Mouse (Mus musculus) liver, embryonic 15.5 days (tissue): Measurements from ENCODE around the gene St3gal3. TPM values are rescaled to one million over a fixed set of nuclear protein-coding genes. Genes with fewer than 3 reads are reported as not detected.

ENCODE experiments used
- ATAC-seq: fragments of 200-750 bp; cut with Nextera tagmentation; 2 replicates; pipeline ENCODE4 v1.8.0; 2017; ENCODE audit warnings: moderate number of reproducible peaks, mild to moderate bottlenecking, moderate library complexity; ENCODE audit not compliant: insufficient read depth
- H3K27ac ChIP-seq: fragments of 300-500 bp; sonication (generic); replicated peaks from 2 replicates; pipeline ENCODE4 v1.5.1; 2015; ENCODE audit warnings: mild to moderate bottlenecking, inconsistent platforms
- H3K27me3 ChIP-seq: fragments of 300-500 bp; sonication (generic); 2 replicates; pipeline ENCODE4 v1.6.1; 2015; ENCODE audit warnings: mild to moderate bottlenecking, inconsistent platforms
- H3K36me3 ChIP-seq: fragments of 300-500 bp; sonication (generic); replicated peaks from 2 replicates; pipeline ENCODE4 v1.6.1; 2015; ENCODE audit warnings: moderate library complexity, mild to moderate bottlenecking, inconsistent platforms
- H3K4me1 ChIP-seq: fragments of 300-500 bp; sonication (generic); replicated peaks from 2 replicates; pipeline ENCODE4 v1.6.1; 2015; ENCODE audit warnings: inconsistent platforms
- H3K4me2 ChIP-seq: fragments of 300-500 bp; sonication (generic); 2 replicates; pipeline ENCODE4 v1.6.1; 2015; ENCODE audit warnings: moderate library complexity, mild to moderate bottlenecking, inconsistent platforms
- H3K4me3 ChIP-seq: fragments of 300-500 bp; sonication (generic); replicated peaks from 2 replicates; pipeline ENCODE4 v1.5.1; 2015; ENCODE audit warnings: mild to moderate bottlenecking, inconsistent platforms
- H3K9ac ChIP-seq: fragments of 300-500 bp; sonication (generic); 2 replicates; pipeline ENCODE4 v1.6.1; 2015; ENCODE audit warnings: moderate library complexity, mild to moderate bottlenecking, inconsistent platforms
- H3K9me3 ChIP-seq: fragments of 300-500 bp; sonication (generic); replicated peaks from 2 replicates; pipeline ENCODE4 v1.6.1; 2016; ENCODE audit warnings: inconsistent platforms
- WGBS: fragments of 180-500 bp; shearing (Covaris S2); methylation state at CpG from one replicate; pipeline ENCODE4 v1.1.7; 2015; ENCODE audit warnings: mixed read lengths; ENCODE audit not compliant: insufficient replicate concordance; 5-methylcytosine and 5-hydroxymethylcytosine counted together
- polyA plus RNA-seq: library from polyadenylated mRNA; unstranded; fragments of >200 nt; fragmentation: Nextera tagmentation; extraction: Ambion mirVana; gene quantifications from 2 replicates; pipeline ENCODE4 v1.2.1, GENCODE M21; 2015

Gene St3gal3
- polyA plus RNA-seq, 1 experiment from 2014 or later = 2.0 TPM

GRCm38 (mm10) chr4:118138891-118139290 lies 4.2 kb upstream of the St3gal3 start:
- Histone ChIP-seq H3K27me3 (no peaks in the 10 kb centered on the region), H3K9ac (no peak overlapping the region), H3K4me1 (peaks cover 15% of the 10 kb centered on the region), H3K4me2 (no peak overlapping the region), H3K27ac (no peak overlapping the region), H3K36me3 (peaks cover 72% of the 10 kb centered on the region), H3K9me3 (no peaks in the 10 kb centered on the region), H3K4me3 (no peak overlapping the region)
- WGBS = 80% methylated on average over 5 of the region's 5 CpGs
- no peak for ATAC-seq

- H3K9ac ChIP-seq = no peak overlapping the region
- peaks cover 62% of the 10 kb centered on the region for H3K36me3 ChIP-seq
- H3K4me3 ChIP-seq = no peak overlapping the region
- H3K4me1 ChIP-seq = peaks cover 19% of the 10 kb centered on the region
- no peaks in the 10 kb centered on the region for H3K27me3 ChIP-seq
- no peak overlapping the region for H3K27ac ChIP-seq
- 87% methylated on average over 16 of the region's 16 CpGs for WGBS
- H3K4me2 ChIP-seq = no peak overlapping the region
- ATAC-seq = no peak
- H3K9me3 ChIP-seq = no peaks in the 10 kb centered on the region
Measured at GRCm38 (mm10) chr4:118137857-118138256, 3.1 kb upstream of the St3gal3 start.

GRCm38 (mm10) chr4:118137311-118137710 lies 2.6 kb upstream of the St3gal3 start:
- H3K4me1 ChIP-seq = peaks cover 23% of the 10 kb centered on the region
- H3K4me3 ChIP-seq = no peak overlapping the region
- WGBS = 92% methylated on average over 10 of the region's 10 CpGs
- H3K4me2 ChIP-seq = no peak overlapping the region
- H3K36me3 ChIP-seq = peaks cover 56% of the 10 kb centered on the region
- no peak overlapping the region for H3K27ac ChIP-seq
- ATAC-seq = no peak
- no peaks in the 10 kb centered on the region for H3K9me3 ChIP-seq
- no peak overlapping the region for H3K9ac ChIP-seq
- H3K27me3 ChIP-seq = no peaks in the 10 kb centered on the region

DNA sequence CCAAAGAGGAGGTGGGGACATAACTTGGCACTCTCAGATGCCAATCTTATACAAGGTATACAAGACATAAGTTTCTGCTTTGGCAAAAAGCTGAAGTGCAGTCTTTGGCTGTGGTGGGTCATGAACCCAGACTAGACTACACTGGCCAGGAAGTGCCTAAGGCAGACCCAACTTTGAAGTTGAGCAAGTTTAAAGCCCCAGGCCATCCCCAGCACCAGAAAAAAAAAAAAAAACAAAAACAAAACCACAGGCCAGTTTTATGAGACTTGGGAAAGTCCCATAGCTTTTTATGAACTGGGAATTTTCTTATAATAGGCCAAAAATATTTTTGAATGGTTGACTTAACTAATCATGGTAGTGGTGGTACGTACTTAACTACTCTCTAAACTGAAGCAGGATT lies 700 bp upstream of the St3gal3 start:
- peaks cover 39% of the 10 kb centered on the region for H3K36me3 ChIP-seq
- peaks cover 26% of the 10 kb centered on the region for H3K4me1 ChIP-seq
- H3K4me3 ChIP-seq = peak overlapping the region; percentile 93
- WGBS = 67% methylated on average over 1 of the region's 1 CpGs
- no peak for ATAC-seq
- peak overlapping the region; percentile 95 for H3K4me2 ChIP-seq
- peak overlapping the region; percentile 71 for H3K27ac ChIP-seq
- H3K9me3 ChIP-seq = no peaks in the 10 kb centered on the region
- H3K27me3 ChIP-seq = no peaks in the 10 kb centered on the region
- H3K9ac ChIP-seq = peak overlapping the region; percentile 86

DNA sequence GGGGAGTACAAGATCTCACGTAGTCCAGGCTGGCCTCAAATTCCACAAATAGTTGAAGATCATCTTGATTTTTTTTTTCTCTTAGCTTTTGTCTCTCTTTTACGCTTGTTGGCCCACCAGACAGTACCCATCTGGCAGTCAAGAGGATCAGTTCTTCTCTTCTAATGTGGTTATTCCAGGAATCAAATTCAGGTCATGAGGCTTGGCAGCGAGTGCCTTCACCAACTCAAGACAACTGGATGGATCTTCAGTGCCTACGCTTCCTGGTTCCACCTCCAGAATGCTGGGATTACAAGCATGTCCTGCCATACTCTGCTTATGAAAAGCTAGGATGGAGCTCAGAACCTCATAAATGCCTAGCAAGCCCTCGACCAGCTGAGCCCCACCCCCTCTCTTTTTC lies 3.4 kb downstream of the St3gal3 start:
- H3K27me3 ChIP-seq = no peaks in the 10 kb centered on the region
- ATAC-seq = no peak
- no peaks in the 10 kb centered on the region for H3K9me3 ChIP-seq
- no peak overlapping the region for H3K9ac ChIP-seq
- 79% methylated on average over 5 of the region's 5 CpGs for WGBS
- no peak overlapping the region for H3K4me2 ChIP-seq
- H3K36me3 ChIP-seq = peaks cover 3% of the 10 kb centered on the region; the same call in 1 of the 2 replicates
- H3K4me1 ChIP-seq = peaks cover 31% of the 10 kb centered on the region
- no peak overlapping the region for H3K27ac ChIP-seq
- no peak overlapping the region for H3K4me3 ChIP-seq

- ATAC-seq = peak; percentile 56
- Histone ChIP-seq H3K4me2 (no peak overlapping the region), H3K27ac (0 out of 2 replicates have a peak overlapping the region, but pooled peaks have one; percentile 7)
Measured at GRCm38 (mm10) chr4:118123030-118123704, 11.5 kb downstream of the St3gal3 start.

DNA sequence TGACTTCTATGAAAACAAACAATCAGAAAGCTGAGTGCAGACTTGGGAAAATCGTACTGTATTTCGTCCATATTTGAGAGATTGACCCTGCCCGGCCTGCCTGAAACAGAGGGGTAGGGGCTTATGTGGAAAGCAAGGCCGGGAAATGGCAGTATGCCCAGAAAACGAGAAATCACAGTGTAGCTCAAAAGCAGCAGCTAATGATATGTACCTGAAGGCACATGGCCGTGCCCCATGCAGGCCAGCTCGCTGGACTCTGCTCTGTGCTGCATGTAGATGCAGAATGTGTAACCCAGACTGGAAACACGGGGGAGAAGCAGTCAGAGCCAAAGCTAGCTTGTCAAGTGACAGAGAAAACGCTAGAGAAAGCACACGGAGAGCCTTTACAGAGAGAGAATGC lies 12.6 kb downstream of the St3gal3 start:
- peak; percentile 68 for ATAC-seq
- H3K36me3 ChIP-seq = no peaks in the 10 kb centered on the region
- H3K4me2 ChIP-seq = no peak overlapping the region
- H3K4me3 ChIP-seq = no peak overlapping the region
- H3K4me1 ChIP-seq = peaks cover 28% of the 10 kb centered on the region
- no peaks in the 10 kb centered on the region for H3K9me3 ChIP-seq
- 60% methylated on average over 10 of the region's 10 CpGs for WGBS
- 0 out of 2 replicates have a peak overlapping the region, but pooled peaks have one; percentile 7 for H3K27ac ChIP-seq
- H3K27me3 ChIP-seq = no peaks in the 10 kb centered on the region
- no peak overlapping the region for H3K9ac ChIP-seq

More at GRCm38 (mm10) chr4:118123030-118123704, 11.5 kb downstream of the St3gal3 start:
- H3K9me3 ChIP-seq = no peaks in the 10 kb centered on the region
- no peak overlapping the region for H3K9ac ChIP-seq
- no peaks in the 10 kb centered on the region for H3K27me3 ChIP-seq
- H3K4me3 ChIP-seq = no peak overlapping the region
- no peaks in the 10 kb centered on the region for H3K36me3 ChIP-seq
- 63% methylated on average over 14 of the region's 14 CpGs for WGBS
- H3K4me1 ChIP-seq = peaks cover 32% of the 10 kb centered on the region

DNA sequence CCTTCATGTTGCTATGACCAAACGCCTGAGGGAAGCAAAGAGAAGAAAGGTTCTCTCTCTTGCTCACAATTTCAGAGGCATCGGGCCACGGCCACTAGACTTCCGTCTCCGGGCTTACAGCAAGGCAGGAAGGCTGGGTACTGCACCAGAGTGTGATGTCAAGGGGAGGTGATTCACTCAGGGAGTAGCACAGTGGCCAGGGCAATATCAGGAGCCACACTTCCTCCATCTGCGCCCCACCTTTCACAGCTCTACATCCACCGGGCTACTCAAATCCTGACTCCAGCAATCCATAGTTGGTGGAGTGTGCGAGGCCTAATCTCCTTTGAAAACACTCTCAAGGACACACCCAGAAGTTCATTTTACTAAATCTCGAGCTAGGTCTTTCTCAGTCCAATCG lies 17.1 kb downstream of the St3gal3 start:
- 67% methylated on average over 10 of the region's 10 CpGs for WGBS
- Histone ChIP-seq H3K27ac (no peak overlapping the region), H3K4me2 (no peak overlapping the region), H3K9me3 (no peaks in the 10 kb centered on the region), H3K9ac (no peak overlapping the region), H3K36me3 (no peaks in the 10 kb centered on the region), H3K27me3 (no peaks in the 10 kb centered on the region), H3K4me1 (peaks cover 20% of the 10 kb centered on the region), H3K4me3 (no peak overlapping the region)
- no peak for ATAC-seq

GRCm38 (mm10) chr4:118116098-118116497 lies 18.6 kb downstream of the St3gal3 start:
- H3K9me3 ChIP-seq = no peaks in the 10 kb centered on the region
- no peaks in the 10 kb centered on the region for H3K27me3 ChIP-seq
- no peak overlapping the region for H3K4me2 ChIP-seq
- peaks cover 9% of the 10 kb centered on the region for H3K4me1 ChIP-seq
- no peaks in the 10 kb centered on the region for H3K36me3 ChIP-seq
- no peak overlapping the region for H3K4me3 ChIP-seq
- no peak overlapping the region for H3K27ac ChIP-seq
- H3K9ac ChIP-seq = no peak overlapping the region
- ATAC-seq = no peak
- 84% methylated on average over 11 of the region's 11 CpGs for WGBS

- Histone ChIP-seq H3K27ac (no peak overlapping the region), H3K9me3 (no peaks in the 10 kb centered on the region), H3K36me3 (no peaks in the 10 kb centered on the region), H3K27me3 (no peaks in the 10 kb centered on the region), H3K9ac (no peak overlapping the region), H3K4me2 (no peak overlapping the region), H3K4me1 (peaks cover 11% of the 10 kb centered on the region), H3K4me3 (no peak overlapping the region)
- ATAC-seq = no peak
- WGBS = 41% methylated on average over 7 of the region's 7 CpGs
Measured at GRCm38 (mm10) chr4:118115132-118115531, 19.6 kb downstream of the St3gal3 start.

- H3K9ac ChIP-seq = no peak overlapping the region
- H3K4me1 ChIP-seq = peaks cover 31% of the 10 kb centered on the region
- no peak overlapping the region for H3K4me3 ChIP-seq
- no peak for ATAC-seq
- no peak overlapping the region for H3K4me2 ChIP-seq
- no peaks in the 10 kb centered on the region for H3K9me3 ChIP-seq
- H3K27ac ChIP-seq = no peak overlapping the region
- no peaks in the 10 kb centered on the region; the same call in 1 of the 2 replicates for H3K36me3 ChIP-seq
- WGBS = 60% methylated on average over 12 of the region's 12 CpGs
- no peaks in the 10 kb centered on the region for H3K27me3 ChIP-seq
Measured at GRCm38 (mm10) chr4:118112601-118113000, 22.1 kb downstream of the St3gal3 start.
